Mouse (Mus musculus) urinary bladder, postnatal 14 days (tissue): ENCODE results near the gene Dgkz.

Experiments
- DNase-seq: peaks from one replicate; pipeline ENCODE4 v3.0.0; 2021; ENCODE audit warnings: low spot score

Gene Dgkz

DNA sequence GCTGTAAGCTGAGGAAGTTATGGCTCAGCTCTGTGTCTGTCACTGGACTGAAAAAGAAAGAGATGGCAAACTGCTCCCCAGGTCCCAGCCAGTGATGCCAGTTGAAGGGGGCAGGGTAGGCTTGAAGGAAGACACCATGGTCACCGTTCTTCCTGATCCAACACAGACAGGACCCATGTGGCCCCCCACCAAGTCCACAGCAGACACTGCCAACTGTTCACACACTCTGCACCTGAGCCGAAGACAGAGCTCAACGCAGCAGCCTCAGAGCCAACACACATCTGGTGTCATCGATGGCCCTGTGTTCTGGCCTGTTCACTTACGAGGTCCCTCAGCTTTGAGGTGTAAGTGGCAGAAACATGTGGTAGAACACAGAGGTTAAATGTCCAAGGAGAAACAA lies 15.2 kb downstream of the Dgkz start:
- no peak for DNase-seq

DNA sequence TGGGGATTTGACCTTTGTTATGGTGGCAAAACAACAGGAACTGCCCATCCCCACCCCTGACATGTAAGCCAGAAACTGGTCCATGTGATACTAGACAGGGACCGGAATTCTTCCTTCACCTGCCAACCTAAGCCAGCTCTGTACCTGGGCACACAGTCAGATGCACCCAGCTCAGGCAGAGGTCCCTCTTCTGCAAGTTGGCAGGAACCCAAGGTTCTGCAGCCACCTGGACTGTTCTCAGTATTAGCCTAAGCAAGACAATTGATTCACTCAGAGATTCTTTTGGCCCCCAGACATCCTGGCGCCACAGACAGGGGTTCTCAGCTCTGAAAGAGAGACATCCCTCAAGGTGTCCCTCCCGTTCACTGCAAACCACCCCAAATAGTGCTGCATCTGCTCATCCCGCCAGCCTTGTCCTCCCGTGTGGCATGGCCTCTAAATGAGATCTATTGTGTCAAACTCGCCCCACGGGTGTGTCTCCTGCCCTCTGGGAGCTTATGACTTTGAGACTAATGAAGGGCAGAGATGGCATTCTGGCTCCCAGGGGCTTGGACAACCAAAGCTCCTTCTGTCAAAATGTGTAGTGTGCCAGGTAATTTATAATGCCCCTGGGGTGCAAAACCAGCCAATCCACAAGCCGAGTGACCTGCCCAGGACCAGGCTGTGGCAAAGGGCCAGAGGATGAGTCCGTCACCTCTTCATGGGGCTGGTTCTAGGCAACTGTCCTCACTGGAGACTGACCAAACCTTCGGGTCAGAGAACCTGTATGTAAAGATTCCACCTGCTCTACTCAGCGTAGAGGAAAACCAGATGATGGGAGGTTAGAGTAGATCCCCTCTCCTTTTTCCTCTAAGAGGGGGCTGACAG lies 15.9 kb downstream of the Dgkz start:
- no peak for DNase-seq

DNA sequence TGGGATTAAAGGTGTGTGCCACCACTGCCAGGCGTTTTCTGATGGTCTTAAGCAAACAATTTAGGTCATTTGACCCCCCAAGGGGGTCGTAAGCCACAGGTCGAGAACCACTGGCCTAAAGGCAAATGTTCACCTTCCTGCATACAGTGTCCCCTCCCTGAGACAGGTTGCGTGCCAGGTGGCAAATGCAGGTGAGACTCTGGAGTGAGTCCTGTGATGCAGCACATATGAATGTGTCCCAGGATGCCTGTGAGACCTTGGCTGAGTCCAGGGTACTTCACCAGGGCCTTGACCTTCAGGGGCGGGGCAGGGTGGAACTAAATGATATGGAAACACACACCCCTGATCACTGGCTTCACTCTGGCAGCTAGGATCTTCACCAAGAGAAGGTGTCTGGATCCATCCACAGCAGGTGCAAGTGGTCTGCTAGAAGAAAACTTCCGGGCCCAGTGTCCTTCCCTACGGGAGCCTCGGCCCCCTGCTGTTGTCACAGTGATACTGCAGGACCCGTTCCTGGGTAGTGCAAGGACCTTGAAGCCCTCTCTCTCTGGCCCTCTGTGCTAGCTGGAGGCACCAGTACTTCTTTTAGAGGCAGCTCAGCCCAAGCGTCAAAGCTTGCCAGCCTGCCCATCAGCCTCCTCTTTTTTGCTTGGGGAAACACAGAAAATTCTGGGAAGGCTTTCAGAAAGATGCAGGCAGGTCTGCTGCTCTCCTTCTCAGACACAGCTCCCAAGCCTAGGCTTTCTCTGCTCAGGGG lies 16.8 kb downstream of the Dgkz start:
- peak; percentile 53 for DNase-seq

DNA sequence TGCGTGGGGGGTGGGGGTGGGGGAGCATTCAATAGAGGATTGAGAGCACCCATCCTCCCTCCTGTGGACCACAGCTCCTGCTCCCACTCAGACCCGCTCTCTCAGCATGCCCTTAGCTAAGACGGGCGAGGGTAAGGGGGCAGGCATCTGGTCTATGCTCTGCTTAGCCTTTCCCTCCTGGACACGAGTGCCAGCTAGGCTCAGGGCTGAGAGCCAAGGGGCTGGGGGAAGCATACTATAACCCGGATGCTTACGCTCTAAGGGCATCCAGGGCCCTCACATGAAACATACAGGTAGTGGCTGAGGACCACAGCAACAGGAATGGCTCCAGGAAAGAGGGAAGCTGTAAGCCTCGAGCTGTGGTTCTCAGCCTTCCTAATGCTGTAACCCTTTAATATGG lies 17.6 kb downstream of the Dgkz start:
- DNase-seq = no peak

DNA sequence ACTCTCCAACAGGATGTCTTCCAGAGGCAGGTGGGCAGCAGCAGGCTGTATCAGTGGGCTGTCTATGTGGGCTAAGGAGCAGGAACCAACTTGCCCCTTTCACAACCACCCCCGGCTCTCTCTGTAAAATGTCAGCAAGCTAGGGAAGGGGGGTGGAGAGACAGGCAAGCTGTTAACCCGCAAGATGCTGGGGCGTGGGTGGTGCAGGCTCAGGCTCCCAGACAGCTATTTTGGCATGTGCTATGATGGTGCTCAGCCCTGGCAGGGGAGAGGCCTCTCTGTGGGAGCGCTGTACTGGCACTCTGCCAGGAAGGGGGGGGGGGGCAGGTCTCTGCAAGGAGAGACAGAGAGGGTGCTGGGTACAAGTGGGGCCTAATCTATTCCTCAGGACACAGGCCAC lies 18.6 kb downstream of the Dgkz start:
- DNase-seq = no peak

DNA sequence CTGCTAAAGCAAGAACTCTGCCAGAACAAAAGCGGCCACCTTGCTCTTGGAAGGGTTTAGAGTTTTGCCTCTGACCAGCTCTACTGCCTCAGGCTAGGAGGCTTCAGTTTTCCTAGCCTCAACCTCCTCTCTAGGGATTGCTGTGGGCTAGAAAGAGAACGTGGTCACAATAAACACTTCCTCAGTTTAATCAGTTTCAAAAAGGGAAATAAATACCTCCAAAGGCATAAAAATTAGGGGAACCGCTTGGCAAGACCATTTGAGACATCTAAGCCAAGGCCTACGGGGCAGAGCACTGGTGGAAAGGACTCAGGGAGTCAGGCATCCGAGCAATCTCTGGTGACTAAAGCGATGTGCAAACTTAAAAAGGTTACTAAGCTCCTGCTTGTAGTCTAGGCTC lies 19.8 kb downstream of the Dgkz start:
- no peak for DNase-seq

DNA sequence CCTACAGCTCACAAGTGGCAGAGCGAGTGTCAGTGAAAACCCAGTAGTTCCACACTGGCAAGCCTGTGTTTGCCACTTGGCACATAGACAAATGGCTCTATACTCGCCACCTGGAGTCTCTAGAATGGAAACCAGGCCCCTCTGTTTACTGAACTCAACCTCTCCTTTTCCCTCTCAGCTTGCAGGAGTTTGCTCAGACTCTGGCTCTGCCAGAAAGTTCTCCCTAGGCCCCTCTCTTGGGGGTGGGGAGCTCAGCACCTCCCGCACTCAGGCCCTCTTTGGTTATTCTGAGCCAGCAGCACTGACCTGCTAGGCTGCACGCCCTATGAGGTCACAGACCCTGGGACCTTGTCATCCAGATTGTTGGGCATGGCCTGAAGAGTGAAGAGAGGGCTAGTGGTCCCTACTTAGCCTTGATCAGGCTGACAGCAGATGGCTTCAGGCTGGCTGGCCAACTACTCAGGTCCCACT lies 20.5 kb downstream of the Dgkz start:
- DNase-seq = no peak

DNA sequence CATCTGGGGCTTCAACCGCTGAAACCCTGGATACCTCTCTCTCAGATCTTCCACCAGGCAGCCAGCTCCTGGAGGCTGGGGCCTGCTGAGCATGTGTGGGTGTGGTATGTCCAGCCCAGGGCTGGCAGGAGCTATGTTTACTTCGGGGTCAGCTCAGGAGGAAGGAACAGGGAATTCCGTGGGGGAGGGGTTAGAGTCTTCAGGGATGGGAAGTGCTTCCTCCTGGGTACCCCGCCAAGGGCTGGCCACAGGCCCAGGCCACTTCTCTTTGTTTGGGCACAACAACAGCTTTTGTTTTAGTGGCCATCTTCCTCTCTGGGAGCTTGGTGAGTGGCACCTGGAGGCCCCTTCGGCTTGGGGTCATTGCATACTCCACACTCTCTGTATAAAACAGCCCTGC lies 21.8 kb downstream of the Dgkz start:
- peak; percentile 67 for DNase-seq

DNA sequence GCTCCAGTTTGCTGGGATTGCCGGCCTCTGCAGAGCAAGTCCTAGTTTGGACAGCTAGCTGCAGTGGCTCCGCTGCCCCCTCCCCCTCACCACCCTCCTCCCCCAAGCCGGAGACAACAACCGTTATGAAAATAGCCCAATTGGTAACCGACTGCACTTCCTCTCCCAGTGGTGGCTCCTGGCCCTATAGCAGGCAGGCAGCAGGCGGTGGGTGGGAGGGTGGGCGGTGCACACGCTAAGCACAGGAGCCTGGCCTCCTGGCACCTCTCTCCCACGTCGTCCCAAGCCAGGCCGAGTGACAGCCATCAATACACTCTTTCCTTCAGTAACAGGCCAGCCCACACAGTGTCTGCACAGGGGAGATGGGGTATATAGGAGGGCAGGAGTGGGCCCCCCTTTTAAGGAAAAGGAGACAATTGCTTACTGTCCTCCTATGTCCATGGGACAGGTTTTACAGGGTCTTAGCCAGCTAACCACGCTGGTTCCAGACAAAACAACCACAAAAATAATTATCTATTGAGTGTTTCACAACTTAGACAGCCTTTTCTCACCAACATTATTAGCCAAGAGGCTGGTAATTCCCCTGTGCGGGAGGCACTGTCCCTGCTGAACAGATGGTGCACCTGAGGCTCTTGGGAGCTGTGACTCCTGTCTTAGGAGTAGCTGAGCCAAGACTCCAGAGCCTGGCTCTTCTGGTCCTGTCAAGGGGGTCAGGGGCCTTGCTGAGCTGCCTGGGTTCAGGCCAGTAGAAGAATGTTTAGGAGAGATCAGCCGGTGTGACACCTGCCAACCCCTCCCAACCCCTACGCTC lies 25.2 kb downstream of the Dgkz start:
- DNase-seq = no peak

DNA sequence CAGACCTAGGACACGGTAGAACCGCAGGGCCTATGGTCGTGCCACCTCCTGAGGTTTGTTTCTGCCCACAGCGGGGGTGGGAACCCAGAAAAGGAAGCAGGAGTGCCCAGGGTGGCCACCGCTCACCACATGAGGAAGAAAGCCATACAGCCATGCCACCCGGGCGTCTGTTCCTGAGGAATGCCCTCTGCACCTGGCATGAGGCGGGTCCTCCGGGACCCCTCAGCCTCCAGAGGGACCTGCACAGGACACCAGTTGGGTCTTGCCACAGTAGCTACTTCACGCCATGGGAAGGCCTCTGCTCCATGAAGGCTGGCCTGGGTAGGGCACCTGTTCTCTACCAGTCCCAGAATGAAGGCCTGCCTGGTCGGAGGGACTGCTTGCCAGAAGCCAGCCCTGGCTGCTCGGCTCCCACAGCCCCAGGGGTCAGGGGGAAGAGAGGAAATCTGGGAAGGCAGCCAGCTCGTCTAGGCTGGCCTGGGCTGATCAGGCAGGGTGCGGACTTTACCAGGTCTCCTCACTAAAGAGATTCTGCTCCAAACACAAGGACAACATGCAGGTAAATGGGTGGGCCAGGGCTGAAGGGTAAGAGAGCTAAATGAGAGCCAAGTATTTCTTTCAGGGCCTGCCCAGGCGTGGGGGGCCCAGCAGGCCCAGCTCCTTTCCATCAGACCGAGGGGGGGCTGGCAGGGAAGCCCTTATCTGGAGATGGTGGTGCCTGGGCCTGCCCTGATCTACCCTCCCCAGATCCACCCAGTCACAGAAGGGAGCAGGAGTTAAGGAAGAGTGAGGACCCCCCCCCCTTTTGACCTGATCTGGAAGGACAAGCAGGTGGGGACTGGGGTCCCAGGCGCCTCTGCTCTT lies 26.0 kb downstream of the Dgkz start:
- DNase-seq = no peak

DNA sequence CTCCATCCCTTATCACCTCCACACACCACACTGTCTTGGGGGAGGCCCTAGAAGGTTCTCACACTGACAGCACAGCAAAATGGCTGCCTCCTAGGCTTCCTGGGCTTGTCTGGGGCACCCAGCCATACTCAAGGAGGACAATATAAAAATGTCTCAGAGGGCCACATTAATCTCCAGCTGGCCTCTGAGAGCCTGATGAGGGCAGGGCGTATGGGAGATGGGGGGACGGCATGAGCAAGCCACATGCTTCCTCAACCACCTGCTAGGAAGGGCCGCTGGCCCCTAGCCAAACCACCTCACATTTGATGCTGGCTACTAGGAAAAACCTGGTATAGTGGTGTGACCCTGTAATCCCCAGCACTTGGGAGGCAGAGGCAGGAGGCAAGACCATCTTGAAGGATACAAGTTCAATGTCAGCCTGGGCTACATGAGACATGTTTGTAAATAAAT lies 26.8 kb downstream of the Dgkz start:
- no peak for DNase-seq

DNA sequence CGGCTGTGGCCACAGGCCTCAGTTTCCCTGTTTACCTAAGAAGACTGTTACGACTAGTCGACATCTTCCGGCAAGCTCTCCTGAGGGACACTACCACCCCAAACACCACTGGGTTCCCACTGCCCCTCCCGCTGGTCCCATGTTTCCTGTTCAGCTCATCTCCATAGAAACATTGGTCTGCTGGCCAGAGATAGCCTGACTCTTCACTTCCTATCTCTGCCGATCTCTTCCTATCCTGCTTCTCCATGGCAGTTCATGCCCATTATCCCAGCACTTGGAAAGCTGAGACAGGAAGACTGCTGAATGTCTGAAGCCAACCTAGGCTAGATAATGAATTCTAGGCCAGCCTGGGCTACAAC lies 27.5 kb downstream of the Dgkz start:
- no peak for DNase-seq

DNA sequence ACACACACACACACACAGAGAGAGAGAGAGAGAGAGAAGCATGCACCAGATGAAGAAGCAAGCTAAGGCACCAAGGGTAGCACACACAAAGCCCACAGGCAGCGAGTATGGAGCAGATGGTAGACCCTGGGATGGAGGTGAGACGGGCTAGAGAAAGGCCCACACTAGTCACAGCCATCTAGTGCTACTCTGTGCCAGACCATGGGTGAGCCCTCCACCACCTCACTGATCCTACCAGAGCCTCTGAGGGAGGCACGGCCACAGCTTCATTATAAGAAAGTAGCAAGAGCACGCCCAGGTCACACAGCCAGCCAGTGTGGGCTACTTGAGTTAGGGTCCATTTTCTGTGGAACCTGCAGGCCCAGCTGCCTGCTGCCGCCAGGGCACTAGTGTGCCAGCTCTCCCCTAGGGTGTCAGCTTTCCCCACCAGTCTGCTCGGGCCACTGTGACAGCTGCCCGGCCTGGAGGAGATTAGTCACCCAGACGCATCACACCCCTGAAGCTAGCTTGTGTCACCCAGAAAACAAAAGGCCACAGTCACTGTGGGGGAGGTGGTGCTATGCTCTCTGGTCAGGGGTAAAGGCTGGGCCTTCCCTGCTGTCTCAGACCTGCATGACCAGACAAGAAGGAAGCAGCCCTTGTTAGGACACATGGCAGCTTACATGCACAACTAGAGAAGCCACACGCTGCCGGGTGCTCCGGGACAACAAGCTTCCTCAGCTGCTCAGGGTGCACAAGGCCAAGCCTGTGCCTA lies 28.1 kb downstream of the Dgkz start:
- DNase-seq = peak; percentile 42

DNA sequence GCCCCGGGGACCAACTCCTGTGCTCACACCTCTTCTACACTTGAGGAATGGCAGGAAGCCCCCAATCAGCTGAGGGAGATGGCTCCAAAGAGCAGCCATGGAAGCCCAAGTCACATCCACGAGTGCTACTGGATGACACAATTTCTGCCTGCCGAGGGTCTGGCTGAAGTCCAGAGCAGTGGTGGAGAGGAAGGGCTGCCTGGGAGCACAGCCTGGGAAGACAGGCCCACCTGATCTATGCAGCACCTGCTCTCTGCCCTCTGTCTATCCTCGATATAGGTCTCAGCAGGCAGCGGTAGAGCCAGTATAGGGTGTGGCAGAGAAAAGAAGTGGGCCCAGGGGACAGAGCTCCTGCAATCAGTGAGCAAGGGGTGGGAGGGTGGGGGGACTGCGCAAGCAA lies 28.8 kb downstream of the Dgkz start:
- no peak for DNase-seq

DNA sequence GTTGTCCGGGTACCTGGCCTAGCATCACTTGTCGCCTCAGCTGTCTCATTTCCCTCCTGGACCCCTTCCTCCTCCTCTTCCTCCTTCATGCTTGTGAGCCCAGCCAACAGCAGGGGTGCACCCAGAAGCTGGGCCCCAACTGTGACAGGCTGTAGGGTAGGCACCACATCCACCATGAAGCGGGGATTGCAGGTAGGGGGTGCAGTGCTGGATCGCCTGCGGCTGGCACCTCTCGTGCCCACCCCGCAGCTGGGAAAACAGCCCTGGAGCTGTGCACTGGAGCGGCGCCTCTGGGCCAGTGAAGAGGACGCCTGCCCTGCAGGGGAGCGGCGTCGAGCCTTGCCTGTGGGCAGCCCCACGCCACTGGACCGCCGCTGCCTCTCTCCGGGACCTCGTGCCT lies 30.2 kb downstream of the Dgkz start, which contains the start of gene Gm9821:
Gene Gm9821 (plus strand): TSS at position 221 of the 400 bp plus-strand sequence.
- DNase-seq = no peak

DNA sequence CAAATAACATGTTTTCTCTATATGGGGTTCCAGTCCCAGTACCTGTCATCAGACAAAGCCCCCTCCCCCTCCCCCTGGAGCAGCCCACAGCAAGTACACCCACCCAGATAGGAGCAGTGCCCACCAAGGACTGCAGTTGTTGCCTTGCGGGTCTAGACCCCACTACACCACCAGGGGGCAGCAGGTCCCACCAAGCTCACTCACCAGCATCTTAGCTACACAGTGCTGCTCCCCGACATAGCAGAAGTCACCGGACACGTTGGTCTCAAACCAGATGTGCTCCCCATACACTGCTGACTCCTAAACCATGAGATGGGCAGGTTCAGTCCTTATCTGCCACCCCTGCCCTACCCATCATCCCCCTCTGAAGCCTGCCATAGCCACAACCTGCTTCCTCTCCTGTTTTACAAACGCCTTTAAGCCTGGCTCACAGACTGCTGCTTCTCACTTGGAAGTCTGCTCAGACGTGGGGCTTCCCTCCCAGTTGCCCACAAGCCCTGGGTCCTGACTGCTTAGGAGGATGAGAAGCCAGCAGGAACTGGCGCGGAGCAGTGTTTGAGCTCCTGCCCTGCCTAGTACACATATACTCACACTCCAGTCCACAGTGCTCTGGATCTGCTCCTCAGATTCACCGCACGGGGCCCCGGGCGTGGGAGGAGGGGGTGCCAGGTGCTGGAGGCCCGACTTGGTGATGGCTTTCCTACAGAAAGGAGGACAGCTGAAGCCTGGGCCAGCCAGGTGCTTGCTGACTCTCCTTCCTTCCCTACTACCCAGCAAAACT lies 31.3 kb downstream of the Dgkz start:
- peak; percentile 76 for DNase-seq

DNA sequence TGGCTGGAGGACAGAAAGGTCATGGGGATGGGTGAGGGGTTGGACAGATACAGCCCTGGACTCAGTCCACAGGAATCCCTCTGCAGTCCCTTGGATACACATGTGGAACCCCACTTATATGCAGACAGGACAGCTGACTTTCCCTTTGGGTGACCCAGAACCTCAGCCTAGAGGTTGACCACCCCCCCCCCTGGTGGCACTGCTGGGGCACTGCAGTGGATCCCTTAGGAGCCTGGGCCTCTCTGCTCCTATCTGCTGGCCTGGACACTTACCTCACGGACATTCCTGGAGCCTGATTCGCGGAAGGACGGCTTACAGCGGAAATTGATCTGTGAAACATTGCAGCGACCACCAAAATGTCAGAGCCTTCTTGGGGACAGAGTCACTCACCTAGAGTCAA lies 33.3 kb downstream of the Dgkz start:
- no peak for DNase-seq

DNA sequence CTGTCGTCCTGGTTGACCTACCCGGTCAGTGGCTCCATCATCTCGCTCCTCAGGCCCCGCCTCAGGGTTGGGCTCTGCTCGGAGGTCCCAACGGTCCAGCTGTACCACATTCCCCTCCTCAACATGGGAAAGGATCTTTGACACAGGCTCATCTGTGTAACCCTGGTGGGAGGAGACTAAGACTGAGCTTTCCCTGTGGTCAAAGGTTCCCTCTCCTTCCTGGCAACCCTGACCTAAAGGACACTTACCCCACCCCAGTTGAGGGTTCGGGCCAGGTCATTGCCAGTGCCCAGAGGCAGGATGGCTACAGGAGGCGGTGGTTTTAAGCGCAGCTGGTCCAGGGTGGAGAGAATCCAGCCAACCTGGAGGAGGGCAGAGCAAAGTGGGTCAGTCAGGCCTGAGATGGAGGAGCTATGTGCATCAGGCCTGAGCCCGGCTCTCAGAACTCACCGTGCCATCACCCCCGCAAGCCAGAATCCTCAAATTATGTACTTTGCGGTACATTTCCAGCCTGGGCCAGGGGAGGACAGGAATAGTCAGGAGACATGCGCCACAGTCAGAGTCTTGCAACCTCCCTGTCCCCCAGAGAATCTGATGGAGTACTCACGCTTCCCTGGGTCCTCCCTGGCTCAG lies 36.2 kb downstream of the Dgkz start:
- DNase-seq = no peak

DNA sequence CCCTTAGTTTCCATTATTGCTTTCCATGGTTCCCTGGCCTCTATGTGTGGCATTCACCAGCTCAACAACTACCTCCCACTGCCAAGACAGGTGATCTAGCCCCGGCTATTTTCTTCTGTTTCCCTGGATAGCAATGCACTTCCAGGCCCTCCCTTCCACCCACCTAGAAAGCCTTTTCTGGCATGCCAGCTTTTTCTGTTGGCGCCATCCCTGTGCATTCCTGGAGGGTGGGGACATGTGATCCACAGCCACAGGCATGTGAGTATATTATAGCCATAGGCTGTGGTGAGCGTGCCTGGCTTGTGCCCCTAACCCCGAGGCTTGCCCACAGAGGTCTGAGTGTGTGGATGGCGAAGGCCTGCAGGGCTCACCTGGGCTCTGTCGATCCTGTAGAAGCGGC lies 39.5 kb downstream of the Dgkz start:
- DNase-seq = no peak
